Mouse (Mus musculus) adipocyte (in vitro differentiated cells): Measurements from ENCODE around the gene Dnah14.

Experiments used
- DNase-seq: peaks from one replicate; pipeline ENCODE4 v3.0.0-alpha.2; 2016; ENCODE audit warnings: low spot score

The Dnah14 gene

GRCm38 (mm10) chr1:181599376-181599775, 23.0 kb downstream of the Dnah14 start:
- no peak for DNase-seq

- DNase-seq: no peak
These were observed 34.8 kb downstream of the Dnah14 start for GRCm38 (mm10) chr1:181611118-181611517.

GRCm38 (mm10) chr1:181615866-181616491, 39.6 kb downstream of the Dnah14 start:
- peak; percentile 86 for DNase-seq

GRCm38 (mm10) chr1:181617332-181617731, 41.0 kb downstream of the Dnah14 start:
- DNase-seq: peak; percentile 6

- no peak for DNase-seq
These were observed 46.9 kb downstream of the Dnah14 start for GRCm38 (mm10) chr1:181623149-181623680.

GRCm38 (mm10) chr1:181624876-181625275, 48.5 kb downstream of the Dnah14 start:
- DNase-seq: no peak

GRCm38 (mm10) chr1:181628276-181628675, 51.9 kb downstream of the Dnah14 start:
- no peak for DNase-seq

- DNase-seq: no peak
These were observed 55.0 kb downstream of the Dnah14 start for GRCm38 (mm10) chr1:181631371-181631770.

- no peak for DNase-seq
These were observed 61.8 kb downstream of the Dnah14 start for GRCm38 (mm10) chr1:181637997-181638713.

GRCm38 (mm10) chr1:181640383-181640782, 64.0 kb downstream of the Dnah14 start:
- DNase-seq: no peak

GRCm38 (mm10) chr1:181647467-181647866, 71.1 kb downstream of the Dnah14 start:
- no peak for DNase-seq

GRCm38 (mm10) chr1:181653481-181653880, 77.1 kb downstream of the Dnah14 start:
- DNase-seq: no peak

- no peak for DNase-seq
These were observed 80.1 kb downstream of the Dnah14 start for GRCm38 (mm10) chr1:181656421-181656820.

GRCm38 (mm10) chr1:181666801-181667200, 90.4 kb downstream of the Dnah14 start:
- DNase-seq: no peak

GRCm38 (mm10) chr1:181694729-181695498, 118.6 kb downstream of the Dnah14 start:
- no peak for DNase-seq

- peak; percentile 10 for DNase-seq
These were observed 152.3 kb downstream of the Dnah14 start for GRCm38 (mm10) chr1:181728707-181729106.

- DNase-seq: no peak
These were observed 157.2 kb downstream of the Dnah14 start for GRCm38 (mm10) chr1:181733517-181733916.

GRCm38 (mm10) chr1:181740259-181740658, 163.9 kb downstream of the Dnah14 start:
- DNase-seq: no peak

- DNase-seq: no peak
These were observed 166.0 kb downstream of the Dnah14 start for GRCm38 (mm10) chr1:181742251-181742885.

- DNase-seq: no peak
These were observed 193.0 kb downstream of the Dnah14 start for GRCm38 (mm10) chr1:181769392-181769791.

- peak; percentile 11 for DNase-seq
These were observed 195.5 kb downstream of the Dnah14 start for GRCm38 (mm10) chr1:181771871-181772270.

GRCm38 (mm10) chr1:181776541-181776940, 200.2 kb downstream of the Dnah14 start:
- no peak for DNase-seq
